Mouse (Mus musculus) ES-CJ7 (cell line): ENCODE results near the gene Tldc1.

Source experiments
- DNase-seq: peaks from one replicate; pipeline ENCODE4 v3.0.0; 2011; ENCODE audit warnings: low read depth, low spot score

The Tldc1 gene

GRCm38 (mm10) chr8:119723676-119724075 is 54.5 kb downstream of the Tldc1 start:
- no peak for DNase-seq

GRCm38 (mm10) chr8:119722348-119722747 is 55.9 kb downstream of the Tldc1 start:
- DNase-seq, result no peak

GRCm38 (mm10) chr8:119719011-119719501 is 59.2 kb downstream of the Tldc1 start:
- no peak for DNase-seq

- DNase-seq, result peak; percentile 64
These were observed 60.5 kb downstream of the Tldc1 start for GRCm38 (mm10) chr8:119717765-119718164.

GRCm38 (mm10) chr8:119716730-119717299 is 61.4 kb downstream of the Tldc1 start:
- peak; percentile 38 for DNase-seq

- no peak for DNase-seq
These were observed 63.0 kb downstream of the Tldc1 start for GRCm38 (mm10) chr8:119715221-119715620.

GRCm38 (mm10) chr8:119713421-119713820 is 64.8 kb downstream of the Tldc1 start:
- DNase-seq, result no peak

GRCm38 (mm10) chr8:119712226-119712625 is 66.0 kb downstream of the Tldc1 start:
- DNase-seq, result no peak
